Mouse (Mus musculus): ENCODE results near the gene BC024978. TPM values are rescaled to one million over a fixed set of nuclear protein-coding genes. Genes with fewer than 3 reads are reported as not detected.

Gene BC024978
- polyA plus RNA-seq (2015; fragmentation: Nextera tagmentation; extraction: Ambion mirVana) = 2.8 and 2.9 TPM in 2 replicates

DNA sequence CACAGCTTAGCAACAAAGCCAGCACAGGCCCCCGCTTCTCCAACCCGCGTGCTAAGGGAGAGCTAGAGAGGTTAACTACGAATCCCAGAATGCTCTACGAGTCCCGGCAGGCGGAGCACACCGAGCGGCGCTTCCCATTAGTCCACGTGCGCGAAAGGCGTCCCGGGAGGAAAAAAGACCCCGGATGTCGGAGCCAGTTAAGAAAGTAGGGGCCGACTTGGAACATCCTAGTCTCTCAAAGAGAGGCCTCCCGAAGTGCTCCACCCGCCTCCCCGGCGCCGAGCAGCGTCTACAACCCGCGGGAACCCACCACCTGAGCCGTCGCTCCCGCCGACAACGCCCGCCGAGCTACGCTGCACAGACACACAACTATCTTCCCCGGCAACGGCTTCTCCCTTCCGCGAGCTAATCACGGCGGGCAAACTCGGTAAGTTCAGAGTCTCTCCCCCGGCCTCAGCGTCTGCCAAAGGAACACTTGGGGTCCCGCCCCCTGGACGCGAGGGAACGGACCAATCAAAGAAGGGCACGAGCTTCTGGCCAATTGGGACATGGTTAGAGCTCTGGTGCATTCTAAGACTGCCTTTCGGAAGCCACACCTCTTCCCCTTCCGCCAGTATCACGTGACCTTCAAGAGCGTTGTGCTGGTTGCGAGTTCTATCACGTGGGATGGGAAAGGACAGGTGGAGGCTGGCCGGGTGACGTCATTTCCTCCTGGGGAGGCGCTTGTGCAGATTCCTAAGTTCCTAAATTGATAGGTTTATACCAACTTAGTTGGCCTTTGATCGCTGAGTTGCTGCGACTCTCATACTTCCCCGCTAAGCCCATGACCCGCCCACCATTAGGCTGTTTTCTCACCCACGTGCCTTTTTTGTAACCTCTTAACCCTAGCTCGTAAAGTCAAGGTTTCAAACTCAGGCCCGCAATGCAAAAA, at the start of gene BC024978, which contains the start of gene Snrpa:
Gene BC024978 (plus strand): TSS at position 101 of the 931 bp plus-strand sequence.
Gene Snrpa (minus strand): TSS at position 591 of the 931 bp plus-strand sequence.
- ATAC-seq = peak; percentile 99
- peak within 1 kb of the TSS; percentile 100 for H3K27ac ChIP-seq (ENCODE audit: low read length)
- under 1% methylated on average over 62 of the region's 64 CpGs for whole genome bisulfite sequencing
- peaks cover 20% of the 10 kb centered on the region for H3K36me3 ChIP-seq (ENCODE audit: control insufficient read depth, insufficient read depth, low read length)
- peaks cover 16% of the 10 kb centered on the region for H3K4me1 ChIP-seq (ENCODE audit: control insufficient read depth, insufficient read depth, low read length)
- peak within 1 kb of the TSS; percentile 97 for H3K9ac ChIP-seq (ENCODE audit: low read depth, low read length)
- peak within 1 kb of the TSS; percentile 96 for H3K4me3 ChIP-seq (ENCODE audit: low read length)
- H3K9me3 ChIP-seq (ENCODE audit: control insufficient read depth, low read length) = no peaks in the 10 kb centered on the region
- H3K4me2 ChIP-seq (ENCODE audit: low read depth, low read length) = peak within 1 kb of the TSS; percentile 62
- H3K27me3 ChIP-seq (replicated peaks; ENCODE audit: control insufficient read depth, insufficient read depth, low read length) = no peaks in the 10 kb centered on the region

DNA sequence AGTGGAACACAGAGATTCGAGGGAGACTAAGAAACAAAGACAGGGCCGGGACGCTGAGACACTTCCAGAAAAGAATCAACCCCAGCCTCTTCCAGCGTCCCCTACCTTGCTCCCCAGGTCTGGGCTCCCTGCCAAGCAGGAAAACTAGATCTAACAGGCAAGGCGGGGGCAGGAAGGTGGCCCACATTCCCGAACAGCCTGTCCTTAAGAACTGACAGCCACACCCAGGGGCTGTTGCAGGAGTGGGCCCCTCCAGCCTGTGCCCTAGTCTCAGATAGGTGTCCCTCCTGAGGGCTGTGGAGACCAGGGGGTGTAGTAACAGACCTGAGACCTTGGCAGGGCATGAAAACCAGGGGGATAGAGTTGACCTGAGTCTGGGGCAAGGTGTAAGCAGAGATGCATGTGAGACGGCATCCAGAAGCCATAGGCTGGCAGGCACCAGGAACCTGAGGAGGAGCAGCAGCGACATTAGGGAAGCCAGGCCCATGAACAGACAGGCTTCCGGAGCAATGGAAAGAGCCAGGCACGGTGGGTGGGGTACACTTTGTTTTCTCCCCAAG, 42.3 kb upstream of the BC024978 start, which contains the start of gene Cyp2t4:
Gene Cyp2t4 (plus strand): TSS at position 510 of the 560 bp plus-strand sequence.
- ATAC-seq = peak; percentile 85
- Histone ChIP-seq H3K4me3 (ENCODE audit: low read length) (no peak within 1 kb of the TSS), H3K27ac (ENCODE audit: low read length) (peak within 1 kb of the TSS; percentile 26; the same call in 1 of the 2 replicates), H3K36me3 (ENCODE audit: control insufficient read depth, insufficient read depth, low read length) (peaks cover 10% of the 10 kb centered on the region; the same call in 1 of the 2 replicates), H3K9ac (ENCODE audit: low read depth, low read length) (no peak within 1 kb of the TSS), H3K4me1 (ENCODE audit: control insufficient read depth, insufficient read depth, low read length) (peaks cover 4% of the 10 kb centered on the region; the same call in 1 of the 2 replicates), H3K27me3 (replicated peaks; ENCODE audit: control insufficient read depth, insufficient read depth, low read length) (no peaks in the 10 kb centered on the region), H3K9me3 (ENCODE audit: control insufficient read depth, low read length) (no peaks in the 10 kb centered on the region), H3K4me2 (ENCODE audit: low read depth, low read length) (no peak within 1 kb of the TSS)
- WGBS = 53% methylated on average over 10 of the region's 10 CpGs

DNA sequence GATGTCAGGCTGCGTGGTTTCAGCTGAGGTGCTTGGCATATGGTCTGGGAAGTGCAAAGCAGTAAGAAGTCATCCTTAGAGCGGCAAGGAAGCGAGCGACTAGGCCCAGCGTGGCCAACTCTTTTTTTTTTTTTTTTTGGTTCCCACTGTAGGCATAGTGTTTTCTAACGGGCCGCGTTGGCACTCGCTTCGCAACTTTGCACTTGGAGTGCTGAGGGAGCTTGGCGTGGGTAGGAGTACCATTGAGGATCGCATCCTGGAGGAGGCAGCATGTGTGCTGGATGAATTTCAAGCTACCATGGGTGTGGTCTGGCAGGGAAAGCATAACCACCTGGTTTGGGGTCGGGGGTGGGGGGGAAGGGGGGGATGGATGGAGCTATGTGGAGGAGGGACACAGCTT, 39.6 kb upstream of the BC024978 start:
- H3K9ac ChIP-seq (ENCODE audit: low read depth, low read length) = no peak overlapping the region
- H3K36me3 ChIP-seq (ENCODE audit: control insufficient read depth, insufficient read depth, low read length) = peaks cover 19% of the 10 kb centered on the region
- no peak overlapping the region for H3K27ac ChIP-seq (ENCODE audit: low read length)
- H3K4me3 ChIP-seq (ENCODE audit: low read length) = no peak overlapping the region
- no peaks in the 10 kb centered on the region for H3K27me3 ChIP-seq (replicated peaks; ENCODE audit: control insufficient read depth, insufficient read depth, low read length)
- H3K4me1 ChIP-seq (ENCODE audit: control insufficient read depth, insufficient read depth, low read length) = peaks cover 15% of the 10 kb centered on the region
- ATAC-seq = no peak
- WGBS = 78% methylated on average over 13 of the region's 13 CpGs
- no peaks in the 10 kb centered on the region for H3K9me3 ChIP-seq (ENCODE audit: control insufficient read depth, low read length)
- H3K4me2 ChIP-seq (ENCODE audit: low read depth, low read length) = no peak overlapping the region

DNA sequence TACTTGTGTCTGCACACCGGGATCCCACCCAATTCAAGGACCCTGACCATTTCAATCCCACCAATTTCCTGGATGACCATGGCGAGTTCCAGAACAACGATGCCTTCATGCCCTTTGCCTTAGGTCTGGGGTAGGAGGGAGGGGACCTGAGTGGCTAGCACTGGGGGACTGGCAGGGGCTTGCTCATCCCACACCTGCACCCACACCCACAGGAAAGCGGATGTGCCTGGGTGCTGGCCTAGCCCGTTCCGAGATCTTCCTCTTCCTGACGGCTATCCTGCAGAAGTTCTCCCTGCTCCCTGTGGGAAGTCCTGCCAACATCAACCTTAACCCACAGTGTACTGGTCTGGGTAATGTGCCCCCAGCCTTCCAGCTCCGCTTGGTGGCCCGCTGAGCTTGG, 37.4 kb upstream of the BC024978 start:
- no peak for ATAC-seq
- Histone ChIP-seq H3K4me1 (ENCODE audit: control insufficient read depth, insufficient read depth, low read length) (peaks cover 34% of the 10 kb centered on the region), H3K9ac (ENCODE audit: low read depth, low read length) (no peak overlapping the region), H3K4me3 (ENCODE audit: low read length) (no peak overlapping the region), H3K4me2 (ENCODE audit: low read depth, low read length) (no peak overlapping the region), H3K27ac (ENCODE audit: low read length) (no peak overlapping the region), H3K36me3 (ENCODE audit: control insufficient read depth, insufficient read depth, low read length) (peaks cover 19% of the 10 kb centered on the region), H3K27me3 (replicated peaks; ENCODE audit: control insufficient read depth, insufficient read depth, low read length) (no peaks in the 10 kb centered on the region), H3K9me3 (ENCODE audit: control insufficient read depth, low read length) (no peaks in the 10 kb centered on the region)
- WGBS = 92% methylated on average over 9 of the region's 9 CpGs

DNA sequence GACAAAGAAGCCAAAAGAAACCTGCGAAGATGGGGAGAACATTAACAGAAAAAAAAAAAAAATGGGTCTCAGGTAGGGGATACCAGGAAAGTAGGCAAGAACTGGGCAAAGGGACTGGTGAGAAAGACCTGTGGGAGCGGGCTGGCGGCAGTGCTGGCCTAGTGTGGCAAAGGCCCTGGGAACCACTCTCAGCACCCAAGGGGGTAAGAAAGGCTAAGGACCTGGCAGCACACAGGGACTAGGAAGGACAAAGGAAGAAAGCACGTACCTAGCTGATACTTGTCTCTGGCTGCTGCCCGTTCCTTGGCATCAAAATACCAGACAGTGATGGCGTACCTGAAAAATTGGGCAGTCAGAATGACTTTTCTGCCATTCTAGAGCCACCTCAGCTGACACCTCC, 36.3 kb upstream of the BC024978 start:
- H3K36me3 ChIP-seq (ENCODE audit: control insufficient read depth, insufficient read depth, low read length) = peaks cover 20% of the 10 kb centered on the region
- H3K4me3 ChIP-seq (ENCODE audit: low read length) = no peak overlapping the region
- H3K4me2 ChIP-seq (ENCODE audit: low read depth, low read length) = no peak overlapping the region
- H3K27me3 ChIP-seq (replicated peaks; ENCODE audit: control insufficient read depth, insufficient read depth, low read length) = no peaks in the 10 kb centered on the region
- ATAC-seq = no peak
- H3K4me1 ChIP-seq (ENCODE audit: control insufficient read depth, insufficient read depth, low read length) = peaks cover 41% of the 10 kb centered on the region
- WGBS = 92% methylated on average over 6 of the region's 6 CpGs
- no peaks in the 10 kb centered on the region for H3K9me3 ChIP-seq (ENCODE audit: control insufficient read depth, low read length)
- H3K27ac ChIP-seq (ENCODE audit: low read length) = no peak overlapping the region
- H3K9ac ChIP-seq (ENCODE audit: low read depth, low read length) = no peak overlapping the region

DNA sequence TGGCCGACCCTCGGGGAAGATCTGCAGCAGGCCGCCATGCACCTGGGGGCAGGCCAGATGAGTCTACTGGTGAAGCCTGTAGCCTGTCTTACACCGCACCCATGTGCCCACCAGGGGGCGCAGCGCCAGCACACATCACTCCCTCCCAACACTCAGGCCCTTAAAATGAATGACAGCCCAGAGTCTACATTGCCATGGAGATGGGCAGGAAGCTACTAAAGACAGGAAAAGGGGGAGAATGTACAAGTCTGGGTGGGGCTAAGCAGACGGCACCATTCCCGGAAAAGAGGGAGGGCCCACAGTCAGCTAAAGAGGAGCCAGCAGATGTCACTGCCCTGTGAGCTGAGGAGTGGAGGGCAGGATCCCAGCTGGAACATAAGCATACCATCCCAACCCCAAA, 35.7 kb upstream of the BC024978 start:
- 14% methylated on average over 8 of the region's 8 CpGs for WGBS
- H3K4me3 ChIP-seq (ENCODE audit: low read length) = no peak overlapping the region
- no peaks in the 10 kb centered on the region for H3K27me3 ChIP-seq (replicated peaks; ENCODE audit: control insufficient read depth, insufficient read depth, low read length)
- H3K36me3 ChIP-seq (ENCODE audit: control insufficient read depth, insufficient read depth, low read length) = peaks cover 23% of the 10 kb centered on the region
- H3K27ac ChIP-seq (ENCODE audit: low read length) = no peak overlapping the region
- ATAC-seq = peak; percentile 91
- H3K4me2 ChIP-seq (ENCODE audit: low read depth, low read length) = no peak overlapping the region
- no peak overlapping the region for H3K9ac ChIP-seq (ENCODE audit: low read depth, low read length)
- no peaks in the 10 kb centered on the region for H3K9me3 ChIP-seq (ENCODE audit: control insufficient read depth, low read length)
- H3K4me1 ChIP-seq (ENCODE audit: control insufficient read depth, insufficient read depth, low read length) = peaks cover 48% of the 10 kb centered on the region

DNA sequence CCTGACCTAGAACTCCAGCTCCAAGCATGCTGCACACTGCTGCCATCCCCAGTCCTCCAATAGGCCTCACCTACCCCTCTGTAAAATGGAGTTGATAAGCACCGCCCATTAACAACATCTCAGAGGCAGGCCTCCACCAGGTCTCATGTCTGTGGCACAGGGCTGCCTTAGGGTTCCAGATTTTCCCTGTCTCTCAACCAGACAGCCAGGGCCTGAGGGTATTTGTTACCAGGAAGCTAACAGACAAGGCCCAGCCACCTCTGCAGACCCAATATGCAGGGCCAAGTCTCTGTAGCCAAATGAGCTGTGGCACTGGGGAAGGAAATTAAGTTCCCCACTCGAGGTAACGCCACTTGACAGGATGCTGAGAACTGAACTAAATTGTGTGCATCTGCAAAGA, 34.7 kb upstream of the BC024978 start:
- H3K9me3 ChIP-seq (ENCODE audit: control insufficient read depth, low read length) = no peaks in the 10 kb centered on the region
- no peak overlapping the region for H3K4me2 ChIP-seq (ENCODE audit: low read depth, low read length)
- H3K4me3 ChIP-seq (ENCODE audit: low read length) = no peak overlapping the region
- peaks cover 23% of the 10 kb centered on the region for H3K36me3 ChIP-seq (ENCODE audit: control insufficient read depth, insufficient read depth, low read length)
- peaks cover 56% of the 10 kb centered on the region for H3K4me1 ChIP-seq (ENCODE audit: control insufficient read depth, insufficient read depth, low read length)
- ATAC-seq = no peak
- WGBS = 79% methylated on average over 3 of the region's 3 CpGs
- peak overlapping the region; percentile 6; the same call in 1 of the 2 replicates for H3K27ac ChIP-seq (ENCODE audit: low read length)
- H3K9ac ChIP-seq (ENCODE audit: low read depth, low read length) = 0 out of 2 replicates have a peak overlapping the region, but pooled peaks have one; percentile 11
- no peaks in the 10 kb centered on the region for H3K27me3 ChIP-seq (replicated peaks; ENCODE audit: control insufficient read depth, insufficient read depth, low read length)

DNA sequence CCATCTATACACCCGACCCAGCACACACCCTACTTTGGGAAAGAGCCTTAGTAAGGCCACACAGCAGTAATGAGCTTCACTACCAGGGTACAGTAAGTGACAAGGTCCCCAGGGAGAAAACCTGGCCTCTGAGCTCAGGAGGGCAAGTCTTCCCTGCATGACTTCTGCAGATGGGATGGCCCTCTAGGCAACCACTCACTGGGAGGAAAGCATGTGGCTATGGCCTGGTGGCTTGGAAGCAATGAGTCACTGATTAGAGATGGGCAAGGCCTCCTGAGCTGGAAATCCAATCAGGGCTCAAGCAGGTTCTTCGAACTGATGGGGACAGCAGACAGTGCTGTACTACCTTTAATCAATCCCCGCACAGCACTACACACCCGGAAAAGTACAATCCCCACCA, 33.8 kb upstream of the BC024978 start:
- Histone ChIP-seq H3K4me1 (ENCODE audit: control insufficient read depth, insufficient read depth, low read length) (peaks cover 56% of the 10 kb centered on the region), H3K4me3 (ENCODE audit: low read length) (no peak overlapping the region), H3K9ac (ENCODE audit: low read depth, low read length) (0 out of 2 replicates have a peak overlapping the region, but pooled peaks have one; percentile 8), H3K27ac (ENCODE audit: low read length) (no peak overlapping the region), H3K4me2 (ENCODE audit: low read depth, low read length) (no peak overlapping the region), H3K9me3 (ENCODE audit: control insufficient read depth, low read length) (no peaks in the 10 kb centered on the region), H3K27me3 (replicated peaks; ENCODE audit: control insufficient read depth, insufficient read depth, low read length) (no peaks in the 10 kb centered on the region), H3K36me3 (ENCODE audit: control insufficient read depth, insufficient read depth, low read length) (peaks cover 23% of the 10 kb centered on the region)
- WGBS = 77% methylated on average over 4 of the region's 4 CpGs
- no peak for ATAC-seq

DNA sequence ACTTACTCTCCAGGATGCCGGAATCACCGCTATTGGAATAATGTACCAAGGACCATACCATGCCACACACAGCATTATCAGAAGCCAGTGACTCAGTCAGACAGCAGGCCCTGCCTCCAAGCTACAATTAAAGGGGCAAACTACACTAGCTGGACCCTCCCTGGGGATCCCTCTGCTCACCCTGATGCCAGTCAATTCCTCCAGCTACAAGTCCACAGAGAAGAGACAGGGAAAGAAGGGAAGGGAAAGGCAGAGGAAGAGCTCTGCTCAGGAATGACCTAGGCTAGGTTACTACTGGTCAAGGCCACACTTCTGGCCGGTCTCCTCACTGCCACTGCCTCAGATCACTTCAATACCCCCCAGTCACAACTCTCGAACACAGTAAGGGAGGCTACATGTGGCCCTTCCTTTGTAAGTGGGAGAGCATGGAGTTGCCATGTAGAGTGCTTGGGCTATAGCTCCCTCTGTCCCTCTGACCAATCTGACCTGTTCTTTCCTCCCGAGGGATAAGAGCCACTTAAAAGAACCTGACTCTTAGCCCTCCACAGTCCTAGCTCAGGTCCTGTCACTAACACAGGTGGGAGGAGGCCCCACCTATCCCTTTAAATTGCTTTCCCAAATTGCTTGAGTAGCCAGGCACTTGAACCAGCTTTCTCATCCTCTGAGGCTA, 32.7 kb upstream of the BC024978 start:
- H3K27me3 ChIP-seq (replicated peaks; ENCODE audit: control insufficient read depth, insufficient read depth, low read length) = no peaks in the 10 kb centered on the region
- no peak overlapping the region; the same call in 1 of the 2 replicates for H3K4me3 ChIP-seq (ENCODE audit: low read length)
- peaks cover 15% of the 10 kb centered on the region for H3K36me3 ChIP-seq (ENCODE audit: control insufficient read depth, insufficient read depth, low read length)
- 78% methylated on average over 5 of the region's 5 CpGs for WGBS
- H3K9ac ChIP-seq (ENCODE audit: low read depth, low read length) = 0 out of 2 replicates have a peak overlapping the region, but pooled peaks have one; percentile 89
- H3K4me1 ChIP-seq (ENCODE audit: control insufficient read depth, insufficient read depth, low read length) = peaks cover 56% of the 10 kb centered on the region
- no peaks in the 10 kb centered on the region for H3K9me3 ChIP-seq (ENCODE audit: control insufficient read depth, low read length)
- ATAC-seq = no peak
- H3K4me2 ChIP-seq (ENCODE audit: low read depth, low read length) = no peak overlapping the region; the same call in 1 of the 2 replicates
- no peak overlapping the region for H3K27ac ChIP-seq (ENCODE audit: low read length)
